Mouse (Mus musculus): ENCODE data around the gene Pds5b. TPM values are rescaled to one million over a fixed set of nuclear protein-coding genes. Genes with fewer than 3 reads are reported as not detected.

The Pds5b gene
- polyA plus RNA-seq, 1 experiment from 2014 or later: 39.6 TPM

GRCm38 (mm10) chr5:150789039-150789438, 115.5 kb downstream of the Pds5b start:
- H3K9me3 ChIP-seq: no peaks in the 10 kb centered on the region
- no peak overlapping the region for H3K27ac ChIP-seq
- peaks cover 58% of the 10 kb centered on the region for H3K36me3 ChIP-seq
- H3K27me3 ChIP-seq: no peaks in the 10 kb centered on the region
- no peak overlapping the region for H3K4me3 ChIP-seq
- no peak overlapping the region for H3K9ac ChIP-seq
- 95% methylated on average over 2 of the region's 2 CpGs for WGBS
- H3K4me1 ChIP-seq: no peaks in the 10 kb centered on the region
- ATAC-seq (ENCODE audit: insufficient number of reproducible peaks, insufficient read depth, low FRiP score, low TSS enrichment, low read depth): no peak
- H3K4me2 ChIP-seq: no peak overlapping the region

GRCm38 (mm10) chr5:150794181-150794580, 120.6 kb downstream of the Pds5b start:
- Histone ChIP-seq H3K27me3 (no peaks in the 10 kb centered on the region), H3K36me3 (peaks cover 58% of the 10 kb centered on the region), H3K4me2 (no peak overlapping the region), H3K9ac (no peak overlapping the region), H3K4me3 (no peak overlapping the region), H3K27ac (no peak overlapping the region), H3K9me3 (no peaks in the 10 kb centered on the region), H3K4me1 (no peaks in the 10 kb centered on the region)
- no peak for ATAC-seq (ENCODE audit: insufficient number of reproducible peaks, insufficient read depth, low FRiP score, low TSS enrichment, low read depth)
- WGBS: 94% methylated on average over 6 of the region's 6 CpGs

- Histone ChIP-seq H3K4me2 (no peak overlapping the region), H3K4me3 (no peak overlapping the region), H3K36me3 (peaks cover 59% of the 10 kb centered on the region), H3K9ac (no peak overlapping the region), H3K9me3 (no peaks in the 10 kb centered on the region), H3K27ac (no peak overlapping the region), H3K4me1 (no peaks in the 10 kb centered on the region), H3K27me3 (no peaks in the 10 kb centered on the region)
- WGBS: 85% methylated on average over 2 of the region's 2 CpGs
- no peak for ATAC-seq (ENCODE audit: insufficient number of reproducible peaks, insufficient read depth, low FRiP score, low TSS enrichment, low read depth)
Observed at GRCm38 (mm10) chr5:150800056-150800455, 126.5 kb downstream of the Pds5b start.

GRCm38 (mm10) chr5:150814111-150814990, 140.8 kb downstream of the Pds5b start:
- H3K27ac ChIP-seq: no peak overlapping the region
- H3K27me3 ChIP-seq: no peaks in the 10 kb centered on the region
- no peak overlapping the region for H3K9ac ChIP-seq
- H3K4me3 ChIP-seq: no peak overlapping the region
- WGBS: 78% methylated on average over 13 of the region's 13 CpGs
- peaks cover 5% of the 10 kb centered on the region; the same call in 1 of the 2 replicates for H3K36me3 ChIP-seq
- no peak overlapping the region for H3K4me2 ChIP-seq
- no peak for ATAC-seq (ENCODE audit: insufficient number of reproducible peaks, insufficient read depth, low FRiP score, low TSS enrichment, low read depth)
- H3K9me3 ChIP-seq: no peaks in the 10 kb centered on the region
- H3K4me1 ChIP-seq: no peaks in the 10 kb centered on the region

GRCm38 (mm10) chr5:150815400-150815799, 141.9 kb downstream of the Pds5b start:
- H3K4me3 ChIP-seq: no peak overlapping the region
- no peak overlapping the region for H3K4me2 ChIP-seq
- H3K9ac ChIP-seq: no peak overlapping the region
- WGBS: 84% methylated on average over 4 of the region's 4 CpGs
- H3K9me3 ChIP-seq: no peaks in the 10 kb centered on the region
- no peak overlapping the region for H3K27ac ChIP-seq
- H3K36me3 ChIP-seq: peaks cover 2% of the 10 kb centered on the region; the same call in 1 of the 2 replicates
- no peaks in the 10 kb centered on the region for H3K4me1 ChIP-seq
- no peaks in the 10 kb centered on the region for H3K27me3 ChIP-seq
- ATAC-seq (ENCODE audit: insufficient number of reproducible peaks, insufficient read depth, low FRiP score, low TSS enrichment, low read depth): no peak

GRCm38 (mm10) chr5:150816775-150817174, 143.2 kb downstream of the Pds5b start:
- H3K36me3 ChIP-seq: peaks cover 2% of the 10 kb centered on the region; the same call in 1 of the 2 replicates
- H3K4me3 ChIP-seq: no peak overlapping the region
- H3K4me2 ChIP-seq: no peak overlapping the region
- H3K9me3 ChIP-seq: no peaks in the 10 kb centered on the region
- no peaks in the 10 kb centered on the region for H3K4me1 ChIP-seq
- H3K9ac ChIP-seq: no peak overlapping the region
- H3K27ac ChIP-seq: no peak overlapping the region
- no peak for ATAC-seq (ENCODE audit: insufficient number of reproducible peaks, insufficient read depth, low FRiP score, low TSS enrichment, low read depth)
- H3K27me3 ChIP-seq: no peaks in the 10 kb centered on the region
- WGBS: 71% methylated on average over 5 of the region's 5 CpGs

- no peak for ATAC-seq (ENCODE audit: insufficient number of reproducible peaks, insufficient read depth, low FRiP score, low TSS enrichment, low read depth)
- WGBS: 52% methylated on average over 2 of the region's 2 CpGs
- no peaks in the 10 kb centered on the region for H3K4me1 ChIP-seq
Observed at GRCm38 (mm10) chr5:150818041-150818440, 144.5 kb downstream of the Pds5b start.

GRCm38 (mm10) chr5:150818886-150819285, 145.3 kb downstream of the Pds5b start:
- H3K36me3 ChIP-seq: 0 out of 2 replicates have a peak, but pooled peaks cover 2% of the 10 kb centered on the region
- H3K9me3 ChIP-seq: no peaks in the 10 kb centered on the region
- no peaks in the 10 kb centered on the region for H3K27me3 ChIP-seq
- 80% methylated on average over 4 of the region's 4 CpGs for WGBS
- H3K4me1 ChIP-seq: no peaks in the 10 kb centered on the region
- no peak overlapping the region for H3K9ac ChIP-seq
- ATAC-seq (ENCODE audit: insufficient number of reproducible peaks, insufficient read depth, low FRiP score, low TSS enrichment, low read depth): no peak
- H3K4me3 ChIP-seq: no peak overlapping the region
- no peak overlapping the region for H3K27ac ChIP-seq
- no peak overlapping the region for H3K4me2 ChIP-seq

More at GRCm38 (mm10) chr5:150818041-150818440, 144.5 kb downstream of the Pds5b start:
- Histone ChIP-seq H3K27me3 (no peaks in the 10 kb centered on the region), H3K9me3 (no peaks in the 10 kb centered on the region), H3K9ac (no peak overlapping the region), H3K4me2 (no peak overlapping the region), H3K36me3 (0 out of 2 replicates have a peak, but pooled peaks cover 2% of the 10 kb centered on the region), H3K4me3 (no peak overlapping the region), H3K27ac (no peak overlapping the region)

GRCm38 (mm10) chr5:150819520-150819919, 146.0 kb downstream of the Pds5b start:
- Histone ChIP-seq H3K4me2 (no peak overlapping the region), H3K36me3 (0 out of 2 replicates have a peak, but pooled peaks cover 2% of the 10 kb centered on the region), H3K4me3 (no peak overlapping the region), H3K27ac (no peak overlapping the region), H3K4me1 (no peaks in the 10 kb centered on the region), H3K9ac (no peak overlapping the region), H3K9me3 (no peaks in the 10 kb centered on the region), H3K27me3 (no peaks in the 10 kb centered on the region)
- ATAC-seq (ENCODE audit: insufficient number of reproducible peaks, insufficient read depth, low FRiP score, low TSS enrichment, low read depth): no peak
- 85% methylated on average over 5 of the region's 5 CpGs for WGBS

- peaks cover 12% of the 10 kb centered on the region; the same call in 1 of the 2 replicates for H3K9me3 ChIP-seq
- H3K4me1 ChIP-seq: no peaks in the 10 kb centered on the region
- no peak overlapping the region for H3K4me2 ChIP-seq
- ATAC-seq (ENCODE audit: insufficient number of reproducible peaks, insufficient read depth, low FRiP score, low TSS enrichment, low read depth): no peak
- H3K36me3 ChIP-seq: 0 out of 2 replicates have a peak, but pooled peaks cover 6% of the 10 kb centered on the region
- 65% methylated on average over 4 of the region's 4 CpGs for WGBS
- no peak overlapping the region for H3K27ac ChIP-seq
- H3K4me3 ChIP-seq: no peak overlapping the region
- no peaks in the 10 kb centered on the region for H3K27me3 ChIP-seq
- H3K9ac ChIP-seq: no peak overlapping the region
Observed at GRCm38 (mm10) chr5:150821152-150821551, 147.6 kb downstream of the Pds5b start.

- H3K4me1 ChIP-seq: no peaks in the 10 kb centered on the region
- H3K27ac ChIP-seq: no peak overlapping the region
- no peak overlapping the region for H3K4me3 ChIP-seq
- no peak overlapping the region for H3K9ac ChIP-seq
- no peaks in the 10 kb centered on the region for H3K27me3 ChIP-seq
- peaks cover 14% of the 10 kb centered on the region; the same call in 1 of the 2 replicates for H3K9me3 ChIP-seq
- WGBS: 78% methylated on average over 6 of the region's 6 CpGs
- ATAC-seq (ENCODE audit: insufficient number of reproducible peaks, insufficient read depth, low FRiP score, low TSS enrichment, low read depth): no peak
- 0 out of 2 replicates have a peak, but pooled peaks cover 6% of the 10 kb centered on the region for H3K36me3 ChIP-seq
- no peak overlapping the region for H3K4me2 ChIP-seq
Observed at GRCm38 (mm10) chr5:150822781-150823180, 149.2 kb downstream of the Pds5b start.

- H3K36me3 ChIP-seq: 0 out of 2 replicates have a peak, but pooled peaks cover 6% of the 10 kb centered on the region
- peaks cover 14% of the 10 kb centered on the region; the same call in 1 of the 2 replicates for H3K9me3 ChIP-seq
- H3K27ac ChIP-seq: no peak overlapping the region
- H3K9ac ChIP-seq: no peak overlapping the region
- H3K4me3 ChIP-seq: no peak overlapping the region
- H3K4me1 ChIP-seq: no peaks in the 10 kb centered on the region
- no peaks in the 10 kb centered on the region for H3K27me3 ChIP-seq
- WGBS: 72% methylated on average over 3 of the region's 3 CpGs
- ATAC-seq (ENCODE audit: insufficient number of reproducible peaks, insufficient read depth, low FRiP score, low TSS enrichment, low read depth): no peak
- H3K4me2 ChIP-seq: no peak overlapping the region
Observed at GRCm38 (mm10) chr5:150823361-150823760, 149.8 kb downstream of the Pds5b start.
